Mouse (Mus musculus) forebrain, embryonic 11.5 days (tissue): Measurements from ENCODE around the gene Nrd1. TPM values are rescaled to one million over a fixed set of nuclear protein-coding genes. Genes with fewer than 3 reads are reported as not detected.
A peak's percentile ranks its signal among the peaks of the same experiment; 100 is the strongest.

Experiments
- ATAC-seq: fragments of 200-750 bp; cut with Nextera tagmentation; replicated peaks from 2 replicates; pipeline ENCODE4 v1.8.0; 2017; ENCODE audit warnings: moderate TSS enrichment; ENCODE audit not compliant: low FRiP score
- DNase-seq: peaks from one replicate; pipeline ENCODE4 v3.0.0-alpha.2; 2017; ENCODE audit warnings: low spot score
- H3K27ac ChIP-seq: fragments of 300-500 bp; sonication (generic); 2 replicates; pipeline ENCODE4 v1.5.1; 2014; ENCODE audit warnings: low read depth, low read length
- H3K27me3 ChIP-seq: fragments of 300-500 bp; sonication (generic); 2 replicates; pipeline ENCODE4 v1.6.1; 2014; ENCODE audit warnings: mild to moderate bottlenecking, low read length, mixed read lengths; ENCODE audit not compliant: control insufficient read depth, insufficient read depth
- H3K36me3 ChIP-seq: fragments of 300-500 bp; sonication (generic); 2 replicates; pipeline ENCODE4 v1.6.1; 2014; ENCODE audit warnings: mild to moderate bottlenecking, low read length, moderate library complexity, mixed read lengths; ENCODE audit not compliant: control insufficient read depth, insufficient read depth
- H3K4me1 ChIP-seq: fragments of 300-500 bp; sonication (generic); replicated peaks from 2 replicates; pipeline ENCODE4 v1.6.1; 2014; ENCODE audit warnings: low read length, mixed read lengths; ENCODE audit not compliant: control insufficient read depth, insufficient read depth
- H3K4me2 ChIP-seq: fragments of 300-500 bp; sonication (generic); 2 replicates; pipeline ENCODE4 v1.6.1; 2014; ENCODE audit warnings: low read depth, mild to moderate bottlenecking, low read length, moderate library complexity, mixed read lengths; ENCODE audit not compliant: severe bottlenecking
- H3K4me3 ChIP-seq: fragments of 300-500 bp; sonication (generic); 2 replicates; pipeline ENCODE4 v1.5.1; 2014; ENCODE audit warnings: low read depth, low read length
- H3K9ac ChIP-seq: fragments of 300-500 bp; sonication (generic); 2 replicates; pipeline ENCODE4 v1.6.1; 2014; ENCODE audit warnings: low read length
- H3K9me3 ChIP-seq: fragments of 300-500 bp; sonication (generic); 2 replicates; pipeline ENCODE4 v1.6.1; 2016; ENCODE audit warnings: low read length, mixed read lengths; ENCODE audit not compliant: control insufficient read depth
- WGBS: fragments of 180-500 bp; shearing (Covaris S2); extraction: QIAGEN DNeasy Blood & Tissue Kit; methylation state at CpG from one replicate; pipeline ENCODE4 v1.1.7; 2014; 5-methylcytosine and 5-hydroxymethylcytosine counted together
- polyA plus RNA-seq: library from polyadenylated mRNA; unstranded; fragments of >200 nt; fragmentation: Nextera tagmentation; extraction: Ambion mirVana; gene quantifications from 2 replicates; pipeline ENCODE4 v1.2.1, GENCODE M21; 2014

Gene Nrd1
- polyA plus RNA-seq, 1 experiment from 2014 or later, result 67.7 TPM

- ATAC-seq (no peak), DNase-seq (no peak)
- Histone ChIP-seq H3K9me3 (no peaks in the 10 kb centered on the region), H3K36me3 (no peaks in the 10 kb centered on the region), H3K27me3 (no peaks in the 10 kb centered on the region), H3K4me2 (no peak overlapping the region), H3K4me1 (no peaks in the 10 kb centered on the region), H3K27ac (no peak overlapping the region), H3K4me3 (no peak overlapping the region), H3K9ac (no peak overlapping the region)
- WGBS, result 89% methylated on average over 1 of the region's 1 CpGs
Measured at GRCm38 (mm10) chr4:108986833-108987472, 13.5 kb upstream of the Nrd1 start.

GRCm38 (mm10) chr4:108987473-108987842, 13.0 kb upstream of the Nrd1 start:
- Histone ChIP-seq H3K27me3 (no peaks in the 10 kb centered on the region), H3K9ac (no peak overlapping the region), H3K4me3 (no peak overlapping the region), H3K36me3 (no peaks in the 10 kb centered on the region), H3K9me3 (no peaks in the 10 kb centered on the region), H3K27ac (no peak overlapping the region), H3K4me2 (no peak overlapping the region), H3K4me1 (no peaks in the 10 kb centered on the region)
- WGBS, result 87% methylated on average over 4 of the region's 4 CpGs
- DNase-seq (no peak), ATAC-seq (no peak)

GRCm38 (mm10) chr4:108989430-108989829, 11.0 kb upstream of the Nrd1 start:
- no peak overlapping the region for H3K27ac ChIP-seq
- H3K27me3 ChIP-seq, result no peaks in the 10 kb centered on the region
- H3K9ac ChIP-seq, result no peak overlapping the region
- no peak overlapping the region for H3K4me2 ChIP-seq
- no peaks in the 10 kb centered on the region for H3K9me3 ChIP-seq
- no peak overlapping the region for H3K4me3 ChIP-seq
- WGBS, result 75% methylated on average over 2 of the region's 2 CpGs
- DNase-seq (no peak), ATAC-seq (no peak)
- H3K4me1 ChIP-seq, result no peaks in the 10 kb centered on the region
- no peaks in the 10 kb centered on the region for H3K36me3 ChIP-seq

GRCm38 (mm10) chr4:108990032-108990431, 10.4 kb upstream of the Nrd1 start:
- no peak for DNase-seq
- H3K36me3 ChIP-seq, result no peaks in the 10 kb centered on the region
- no peak for ATAC-seq
- no peak overlapping the region for H3K4me3 ChIP-seq
- no peaks in the 10 kb centered on the region for H3K4me1 ChIP-seq
- no peak overlapping the region for H3K9ac ChIP-seq
- H3K27me3 ChIP-seq, result no peaks in the 10 kb centered on the region
- no peak overlapping the region for H3K27ac ChIP-seq
- no peaks in the 10 kb centered on the region for H3K9me3 ChIP-seq
- no peak overlapping the region for H3K4me2 ChIP-seq

- Histone ChIP-seq H3K27me3 (no peaks in the 10 kb centered on the region), H3K4me2 (no peak overlapping the region), H3K9me3 (no peaks in the 10 kb centered on the region), H3K9ac (no peak overlapping the region), H3K4me1 (no peaks in the 10 kb centered on the region), H3K4me3 (no peak overlapping the region), H3K27ac (no peak overlapping the region), H3K36me3 (no peaks in the 10 kb centered on the region)
- WGBS, result 88% methylated on average over 6 of the region's 6 CpGs
- ATAC-seq (no peak), DNase-seq (no peak)
Measured at GRCm38 (mm10) chr4:108990571-108990970, 9.9 kb upstream of the Nrd1 start.

- H3K4me2 ChIP-seq, result no peak overlapping the region
- H3K9ac ChIP-seq, result no peak overlapping the region
- no peak overlapping the region for H3K27ac ChIP-seq
- no peak overlapping the region for H3K4me3 ChIP-seq
- H3K4me1 ChIP-seq, result no peaks in the 10 kb centered on the region
- H3K9me3 ChIP-seq, result no peaks in the 10 kb centered on the region
- no peaks in the 10 kb centered on the region for H3K36me3 ChIP-seq
- no peaks in the 10 kb centered on the region for H3K27me3 ChIP-seq
- DNase-seq, result no peak
- no peak for ATAC-seq
Measured at GRCm38 (mm10) chr4:108991811-108992210, 8.6 kb upstream of the Nrd1 start.

- ATAC-seq, result no peak
- no peaks in the 10 kb centered on the region for H3K4me1 ChIP-seq
- H3K27ac ChIP-seq, result no peak overlapping the region
- no peak overlapping the region for H3K4me3 ChIP-seq
- H3K9ac ChIP-seq, result no peak overlapping the region
- no peaks in the 10 kb centered on the region for H3K36me3 ChIP-seq
- no peak for DNase-seq
- no peak overlapping the region for H3K4me2 ChIP-seq
- no peaks in the 10 kb centered on the region for H3K9me3 ChIP-seq
- H3K27me3 ChIP-seq, result no peaks in the 10 kb centered on the region
- WGBS, result 49% methylated on average over 2 of the region's 2 CpGs
Measured at GRCm38 (mm10) chr4:108992978-108993377, 7.5 kb upstream of the Nrd1 start.

GRCm38 (mm10) chr4:109000961-109001360, 506 bp downstream of the Nrd1 start:
- under 1% methylated on average over 18 of the region's 18 CpGs for WGBS
- H3K9ac ChIP-seq, result peak overlapping the region; percentile 84
- peak overlapping the region; percentile 87 for H3K4me3 ChIP-seq
- H3K9me3 ChIP-seq, result no peaks in the 10 kb centered on the region
- no peak; the same call in 1 of the 2 replicates for ATAC-seq
- H3K36me3 ChIP-seq, result no peaks in the 10 kb centered on the region
- peak overlapping the region; percentile 71 for H3K27ac ChIP-seq
- no peak for DNase-seq
- no peaks in the 10 kb centered on the region for H3K27me3 ChIP-seq
- no peaks in the 10 kb centered on the region; the same call in 1 of the 2 replicates for H3K4me1 ChIP-seq
- H3K4me2 ChIP-seq, result peak overlapping the region; percentile 71

GRCm38 (mm10) chr4:109008046-109008445, 7.6 kb downstream of the Nrd1 start:
- ATAC-seq (no peak), DNase-seq (no peak)
- Histone ChIP-seq H3K4me3 (no peak overlapping the region), H3K27ac (no peak overlapping the region), H3K9ac (no peak overlapping the region), H3K4me1 (no peaks in the 10 kb centered on the region), H3K27me3 (no peaks in the 10 kb centered on the region), H3K4me2 (no peak overlapping the region), H3K9me3 (no peaks in the 10 kb centered on the region), H3K36me3 (no peaks in the 10 kb centered on the region; the same call in 1 of the 2 replicates)
- 88% methylated on average over 1 of the region's 1 CpGs for WGBS
